Mouse (Mus musculus): Measurements from ENCODE around the gene Gbp9. TPM values are rescaled to one million over a fixed set of nuclear protein-coding genes. Genes with fewer than 3 reads are reported as not detected.

The Gbp9 gene
- polyA plus RNA-seq, 1 experiment = 20.6 TPM

GRCm38 (mm10) chr5:105032362-105032761, 107.0 kb downstream of the Gbp9 start:
- Histone ChIP-seq H3K27ac (ENCODE audit: control insufficient read depth, insufficient read depth, low read length) (no peak overlapping the region), H3K27me3 (ENCODE audit: control insufficient read depth, insufficient read depth, low read length) (no peaks in the 10 kb centered on the region), H3K4me3 (ENCODE audit: control insufficient read depth, insufficient read depth, low read length) (no peak overlapping the region), H3K36me3 (ENCODE audit: control insufficient read depth, insufficient read depth, low read length) (peaks cover 24% of the 10 kb centered on the region), H3K4me1 (replicated peaks; ENCODE audit: control insufficient read depth, insufficient read depth, low read length) (no peaks in the 10 kb centered on the region)
- no peak for TF ChIP-seq CTCF (IDR thresholded peaks at IDR 0.05; ENCODE audit: borderline replicate concordance, control insufficient read depth, extremely low read depth, insufficient read depth, low read length, poor library complexity)
- TF ChIP-seq POLR2A (IDR thresholded peaks at IDR 0.05; ENCODE audit: control insufficient read depth, extremely low read depth, insufficient read depth, low read length, poor library complexity) = no peak
- DNase-seq = no peak
- 91% methylated on average over 2 of the region's 2 CpGs for WGBS

Other genes starting within 250 kb of the Gbp9 start
- gene Abcg3, start 156.8 kb downstream of the Gbp9 start, polyA plus RNA-seq (2012; rRNA removed) = 13.4 and 17.2 TPM in 2 replicates
- 67.9 and 78.9 TPM in 2 replicates for gene Gbp8, start within 50 bp of the Gbp9 start, polyA plus RNA-seq (2012; rRNA removed)
- 126 and 130 TPM in 2 replicates for gene Gbp4, start within 50 bp of the Gbp9 start, polyA plus RNA-seq (2012; rRNA removed)
- gene Gbp10, start 100.0 kb upstream of the Gbp9 start, polyA plus RNA-seq (2012; rRNA removed) = 5.1 and 5.9 TPM in 2 replicates
- gene Gm43302, start 154.2 kb upstream of the Gbp9 start, polyA plus RNA-seq (2012; rRNA removed) = 7.9 and 8.4 TPM in 2 replicates
- gene Gbp6, start 154.2 kb upstream of the Gbp9 start, polyA plus RNA-seq (2012; rRNA removed) = 19.5 and 20.7 TPM in 2 replicates